Mouse (Mus musculus) bone marrow, adult 2 months (tissue): ENCODE data around the gene Zbtb12. TPM values are rescaled to one million over a fixed set of nuclear protein-coding genes. Genes with fewer than 3 reads are reported as not detected.

ENCODE experiments used
- H3K27ac ChIP-seq: fragments of 200-500 bp; 2 replicates; pipeline ENCODE4 v1.5.1; 2012; ENCODE audit warnings: low read depth, mild to moderate bottlenecking, control low read depth, inconsistent platforms, low read length; ENCODE audit not compliant: control insufficient read depth, poor library complexity, insufficient read depth
- H3K4me1 ChIP-seq: fragments of 200-500 bp; 2 replicates; pipeline ENCODE4 v1.6.1; 2011; ENCODE audit warnings: low read length; ENCODE audit not compliant: control insufficient read depth, insufficient read depth
- H3K4me3 ChIP-seq: fragments of 200-500 bp; replicated peaks from 2 replicates; pipeline ENCODE3; 2011; ENCODE audit warnings: mild to moderate bottlenecking, low read depth, low read length, control low read depth; ENCODE audit not compliant: control insufficient read depth
- CTCF ChIP-seq: fragments of 200-500 bp; IDR thresholded peaks from 2 replicates; pipeline ENCODE4 v1.5.1; 2011; ENCODE audit warnings: low read length, control low read depth; ENCODE audit not compliant: control insufficient read depth, insufficient read depth
- POLR2A ChIP-seq: fragments of 200-500 bp; IDR thresholded peaks from 2 replicates; pipeline ENCODE4 v1.6.1; 2011; ENCODE audit warnings: low read depth, mild to moderate bottlenecking, control low read depth, low read length, borderline replicate concordance; ENCODE audit not compliant: control insufficient read depth
- WGBS: fragments of 180-500 bp; shearing (Covaris S2); methylation state at CpG from one replicate; pipeline ENCODE4 v1.1.7; 2018; 5-methylcytosine and 5-hydroxymethylcytosine counted together
- polyA plus RNA-seq: library from polyadenylated mRNA; stranded (reverse); fragments of >200 nt; gene quantifications from 2 replicates; pipeline ENCODE4 v1.2.4, GENCODE M21; 2011; ENCODE audit warnings: low replicate concordance; ENCODE audit not compliant: missing spikeins, insufficient read depth, insufficient read length

Zbtb12 gene
- polyA plus RNA-seq, 1 experiment: 5.7 TPM

GRCm38 (mm10) chr17:34902895-34903294 lies 23.6 kb downstream of the Zbtb12 start:
- H3K27ac ChIP-seq: no peak overlapping the region
- TF ChIP-seq CTCF (no peak), POLR2A (no peak)
- WGBS: 91% methylated on average over 9 of the region's 9 CpGs
- no peaks in the 10 kb centered on the region for H3K4me1 ChIP-seq
- H3K4me3 ChIP-seq: no peak overlapping the region

GRCm38 (mm10) chr17:34910982-34911381 lies 31.7 kb downstream of the Zbtb12 start:
- 88% methylated on average over 10 of the region's 10 CpGs for WGBS

GRCm38 (mm10) chr17:34911945-34912351 lies 32.7 kb downstream of the Zbtb12 start:
- TF ChIP-seq CTCF (peak; percentile 98), POLR2A (0 out of 2 replicates have a peak, but pooled peaks have one; percentile 14)
- no peak overlapping the region for H3K4me3 ChIP-seq
- H3K4me1 ChIP-seq: no peaks in the 10 kb centered on the region
- 34% methylated on average over 5 of the region's 5 CpGs for WGBS
- no peak overlapping the region for H3K27ac ChIP-seq

More at GRCm38 (mm10) chr17:34910982-34911381, 31.7 kb downstream of the Zbtb12 start:
- TF ChIP-seq CTCF: no peak
- no peak for TF ChIP-seq POLR2A
- Histone ChIP-seq H3K4me1 (no peaks in the 10 kb centered on the region), H3K4me3 (no peak overlapping the region), H3K27ac (no peak overlapping the region)

GRCm38 (mm10) chr17:34913930-34914665 lies 34.8 kb downstream of the Zbtb12 start, which contains the start of gene Slc44a4:
Gene Slc44a4, plus strand, starts transcription at chr17:34914466.
- no peak within 1 kb of the TSS for H3K27ac ChIP-seq
- TF ChIP-seq POLR2A (no peak), CTCF (no peak)
- H3K4me3 ChIP-seq: no peak within 1 kb of the TSS
- H3K4me1 ChIP-seq: no peaks in the 10 kb centered on the region
- WGBS: 69% methylated on average over 18 of the region's 18 CpGs

GRCm38 (mm10) chr17:34915410-34915831 lies 36.1 kb downstream of the Zbtb12 start:
- H3K4me3 ChIP-seq: no peak overlapping the region
- no peak overlapping the region for H3K27ac ChIP-seq
- WGBS: 9% methylated on average over 11 of the region's 11 CpGs
- H3K4me1 ChIP-seq: no peaks in the 10 kb centered on the region; the same call in 1 of the 2 replicates
- peak; percentile 32; the same call in 1 of the 2 replicates for TF ChIP-seq CTCF
- no peak for TF ChIP-seq POLR2A

GRCm38 (mm10) chr17:34916316-34916715 lies 37.0 kb downstream of the Zbtb12 start:
- Histone ChIP-seq H3K4me3 (no peak overlapping the region), H3K4me1 (no peaks in the 10 kb centered on the region; the same call in 1 of the 2 replicates), H3K27ac (no peak overlapping the region)
- TF ChIP-seq CTCF (no peak), POLR2A (no peak)
- 81% methylated on average over 5 of the region's 5 CpGs for WGBS

GRCm38 (mm10) chr17:34917188-34917587 lies 37.9 kb downstream of the Zbtb12 start:
- TF ChIP-seq POLR2A: no peak
- TF ChIP-seq CTCF: no peak
- no peak overlapping the region for H3K4me3 ChIP-seq
- no peak overlapping the region for H3K27ac ChIP-seq
- H3K4me1 ChIP-seq: no peaks in the 10 kb centered on the region; the same call in 1 of the 2 replicates
- WGBS: 55% methylated on average over 9 of the region's 9 CpGs

GRCm38 (mm10) chr17:34922939-34923338 lies 43.7 kb downstream of the Zbtb12 start:
- 58% methylated on average over 6 of the region's 6 CpGs for WGBS
- no peaks in the 10 kb centered on the region; the same call in 1 of the 2 replicates for H3K4me1 ChIP-seq
- TF ChIP-seq CTCF (no peak), POLR2A (no peak)

More at GRCm38 (mm10) chr17:34922939-34923338, 43.7 kb downstream of the Zbtb12 start:
- H3K27ac ChIP-seq: no peak overlapping the region
- no peak overlapping the region for H3K4me3 ChIP-seq
